Mouse (Mus musculus) CH12.LX (cell line): ENCODE measurements around the gene Ttll10. TPM values are rescaled to one million over a fixed set of nuclear protein-coding genes. Genes with fewer than 3 reads are reported as not detected.
A peak's percentile ranks its signal among the peaks of the same experiment; 100 is the strongest.

Experiments
- DNase-seq: peaks from one replicate; pipeline ENCODE4 v3.0.0-alpha.2; 2013; ENCODE audit errors: extremely low read depth
- H3K27ac ChIP-seq: 2 replicates; pipeline ENCODE4 v1.5.1; 2012; ENCODE audit warnings: low read depth, mild to moderate bottlenecking, control low read depth, moderate library complexity; ENCODE audit not compliant: insufficient read depth
- H3K27me3 ChIP-seq: replicated peaks from 2 replicates; pipeline ENCODE3; 2012; ENCODE audit warnings: inconsistent platforms
- H3K36me3 ChIP-seq, 2 experiments: replicated peaks in 1 of 2; 2 replicates each; pipeline versions ENCODE3 to v1.6.1; 2012; ENCODE audit warnings: inconsistent platforms in 1 of 2, low read length in 1 of 2, mild to moderate bottlenecking in 1 of 2, mixed read lengths in 1 of 2, moderate library complexity in 1 of 2; ENCODE audit not compliant: control insufficient read depth in 1 of 2, insufficient read depth in 1 of 2
- H3K4me1 ChIP-seq, 2 experiments: 2 replicates each; pipeline ENCODE4 v1.6.1; 2012; ENCODE audit warnings: inconsistent platforms in 1 of 2, moderate library complexity in 1 of 2; ENCODE audit not compliant: insufficient read depth in 2 of 2, control insufficient read depth in 1 of 2
- H3K4me2 ChIP-seq: 2 replicates; pipeline ENCODE4 v1.6.1; 2012; ENCODE audit warnings: low read depth, mild to moderate bottlenecking, control low read depth; ENCODE audit not compliant: poor library complexity, insufficient read depth, severe bottlenecking
- H3K4me3 ChIP-seq, 3 experiments: fragments of 150-350 bp in 1 of 3; sonication (generic) in 1 of 3; replicated peaks in 1 of 3; 2 replicates each; pipeline versions ENCODE3 to v1.5.1; 2011 to 2012; ENCODE audit warnings: low read depth in 2 of 3, low read length in 2 of 3, mild to moderate bottlenecking in 2 of 3, moderate library complexity in 2 of 3, control low read depth in 1 of 3, improper control_type of control experiment in 1 of 3, inconsistent platforms in 1 of 3, mixed read lengths in 1 of 3; ENCODE audit not compliant: poor library complexity in 1 of 3
- H3K79me2 ChIP-seq: replicated peaks from 2 replicates; pipeline ENCODE4 v1.6.1; 2012; ENCODE audit warnings: mild to moderate bottlenecking, moderate library complexity; ENCODE audit not compliant: control insufficient read depth, poor library complexity, insufficient read depth, severe bottlenecking; ENCODE audit errors: extremely low read depth
- H3K9ac ChIP-seq: 2 replicates; pipeline ENCODE4 v1.6.1; 2012; ENCODE audit warnings: low read depth, mild to moderate bottlenecking, control low read depth, moderate library complexity; ENCODE audit not compliant: insufficient read depth
- H3K9me3 ChIP-seq: replicated peaks from 2 replicates; pipeline ENCODE3; 2012; ENCODE audit warnings: low read length, inconsistent platforms, mixed read lengths
- BHLHE40 ChIP-seq: IDR thresholded peaks from 2 replicates; pipeline ENCODE4 v1.6.1; 2011; ENCODE audit warnings: mild to moderate bottlenecking, low read depth, low read length, improper control_type of control experiment
- CHD2 ChIP-seq: IDR thresholded peaks from 2 replicates; pipeline ENCODE4 v1.6.1; 2011; ENCODE audit warnings: low read length, improper control_type of control experiment
- E2F4 ChIP-seq: IDR thresholded peaks from 2 replicates; pipeline ENCODE4 v1.6.1; 2011; ENCODE audit warnings: low read depth, low read length, improper control_type of control experiment; ENCODE audit not compliant: insufficient replicate concordance
- ELF1 ChIP-seq: IDR thresholded peaks from 2 replicates; pipeline ENCODE4 v1.6.1; 2014; ENCODE audit warnings: low read depth, mild to moderate bottlenecking, inconsistent platforms, low read length, improper control_type of control experiment
- EP300 ChIP-seq: IDR thresholded peaks from 2 replicates; pipeline ENCODE4 v1.6.1; 2011; ENCODE audit warnings: low read length, improper control_type of control experiment
- GABPA ChIP-seq: IDR thresholded peaks from 2 replicates; pipeline ENCODE4 v1.6.1; 2012; ENCODE audit warnings: low read depth, low read length, improper control_type of control experiment, inconsistent platforms; ENCODE audit not compliant: insufficient replicate concordance
- HCFC1 ChIP-seq: IDR thresholded peaks from 2 replicates; pipeline ENCODE4 v1.6.1; 2012; ENCODE audit warnings: low read depth, mild to moderate bottlenecking, inconsistent platforms, low read length, improper control_type of control experiment
- IRF4 ChIP-seq: IDR thresholded peaks from 2 replicates; pipeline ENCODE4 v1.6.1; 2014; ENCODE audit warnings: low read depth, mild to moderate bottlenecking, inconsistent platforms, low read length, improper control_type of control experiment
- JUN ChIP-seq: IDR thresholded peaks from 2 replicates; pipeline ENCODE4 v1.6.1; 2011; ENCODE audit warnings: low read depth, mild to moderate bottlenecking, low read length, improper control_type of control experiment, moderate library complexity; ENCODE audit not compliant: insufficient read depth
- KAT2A ChIP-seq: IDR thresholded peaks from 2 replicates; pipeline ENCODE4 v1.6.1; 2012; ENCODE audit warnings: low read length, improper control_type of control experiment, inconsistent platforms; ENCODE audit not compliant: insufficient replicate concordance
- MAFK ChIP-seq: IDR thresholded peaks from 2 replicates; pipeline ENCODE4 v1.6.1; 2011; ENCODE audit warnings: low read length, improper control_type of control experiment; ENCODE audit not compliant: insufficient replicate concordance
- MAX ChIP-seq: IDR thresholded peaks from 2 replicates; pipeline ENCODE4 v1.6.1; 2011; ENCODE audit warnings: low read length, improper control_type of control experiment
- MAZ ChIP-seq: IDR thresholded peaks from 2 replicates; pipeline ENCODE4 v1.6.1; 2012; ENCODE audit warnings: low read depth, mild to moderate bottlenecking, inconsistent platforms, low read length, improper control_type of control experiment, moderate library complexity
- MEF2A ChIP-seq: IDR thresholded peaks from 2 replicates; pipeline ENCODE4 v1.6.1; 2014; ENCODE audit warnings: low read depth, mild to moderate bottlenecking, inconsistent platforms, low read length, improper control_type of control experiment, borderline replicate concordance
- MXI1 ChIP-seq: IDR thresholded peaks from 2 replicates; pipeline ENCODE4 v1.6.1; 2011; ENCODE audit warnings: mild to moderate bottlenecking, low read depth, low read length, improper control_type of control experiment
- MYC ChIP-seq: IDR thresholded peaks from 2 replicates; pipeline ENCODE4 v1.6.1; 2011; ENCODE audit warnings: low read depth, mild to moderate bottlenecking, improper control_type of control experiment, low read length
- NELFE ChIP-seq: IDR thresholded peaks from 2 replicates; pipeline ENCODE4 v1.6.1; 2011; ENCODE audit warnings: low read depth, low read length, improper control_type of control experiment
- NRF1 ChIP-seq: IDR thresholded peaks from 2 replicates; pipeline ENCODE4 v1.6.1; 2014; ENCODE audit warnings: low read depth, mild to moderate bottlenecking, inconsistent platforms, low read length, improper control_type of control experiment, moderate library complexity
- POLR2A ChIP-seq: IDR thresholded peaks from 2 replicates; pipeline ENCODE4 v1.6.1; 2011; ENCODE audit warnings: low read depth, mild to moderate bottlenecking, improper control_type of control experiment, low read length
- POLR2AphosphoS2 ChIP-seq: IDR thresholded peaks from 2 replicates; pipeline ENCODE4 v1.6.1; 2011; ENCODE audit warnings: low read depth, low read length, improper control_type of control experiment
- RCOR1 ChIP-seq: conservative IDR thresholded peaks from 2 replicates; pipeline ENCODE4 v1.6.1; 2012; ENCODE audit warnings: low read depth, mild to moderate bottlenecking, inconsistent platforms, low read length, improper control_type of control experiment
- SMC3 ChIP-seq: IDR thresholded peaks from 2 replicates; pipeline ENCODE4 v1.6.1; 2011; ENCODE audit warnings: low read depth, low read length, improper control_type of control experiment
- TBP ChIP-seq: conservative IDR thresholded peaks from 2 replicates; pipeline ENCODE4 v1.6.1; 2011; ENCODE audit warnings: low read depth, low read length, improper control_type of control experiment
- TCF12 ChIP-seq: IDR thresholded peaks from 2 replicates; pipeline ENCODE4 v1.6.1; 2014; ENCODE audit warnings: low read depth, mild to moderate bottlenecking, inconsistent platforms, low read length, improper control_type of control experiment
- ZC3H11A ChIP-seq: IDR thresholded peaks from 2 replicates; pipeline ENCODE4 v1.6.1; 2012; ENCODE audit warnings: low read depth, mild to moderate bottlenecking, inconsistent platforms, low read length, improper control_type of control experiment
- ZKSCAN1 ChIP-seq: IDR thresholded peaks from 2 replicates; pipeline ENCODE4 v1.6.1; 2012; ENCODE audit warnings: low read depth, inconsistent platforms, low read length, improper control_type of control experiment, borderline replicate concordance
- ZMIZ1 ChIP-seq: IDR thresholded peaks from 2 replicates; pipeline ENCODE4 v1.6.1; 2012; ENCODE audit warnings: low read depth, mild to moderate bottlenecking, inconsistent platforms, low read length, improper control_type of control experiment
- dilution Hi-C: fragments of 300-500 bp; cut with MboI; formaldehyde crosslinking; loops from 2 replicates; pipeline ENCODE4 v1.14.3; 2020; ENCODE audit warnings: low sequenced_read_pairs; ENCODE audit not compliant: extremely low pct_unique_long_range_greater_than_20kb, extremely low pct_ligation_motif_present
- in situ Hi-C: fragments of 300-500 bp; cut with MboI; formaldehyde crosslinking; loops from 3 replicates; pipeline ENCODE4 v1.14.3; 2019; ENCODE audit warnings: low sequenced_read_pairs, low pct_ligation_motif_present, low pct_unique_long_range_greater_than_20kb, mixed read lengths
- polyA plus RNA-seq: library from polyadenylated mRNA; unstranded; fragments of >175 nt; gene quantifications from 2 replicates; pipeline ENCODE4 v1.2.1, GENCODE M21; 2012; ENCODE audit warnings: low read depth; ENCODE audit not compliant: insufficient read length
- total RNA-seq, 2 experiments: library from RNA; depleted of rRNA; stranded (reverse); fragments of 300-350 nt in 1 of 2; fragments of >200 nt in 1 of 2; gene quantifications; 2 replicates each; pipeline ENCODE4 v1.2.3; 2012 to 2014

Gene Ttll10
- total and polyA plus RNA-seq, 3 experiments: 0.04 TPM; not detected in 2

DNA sequence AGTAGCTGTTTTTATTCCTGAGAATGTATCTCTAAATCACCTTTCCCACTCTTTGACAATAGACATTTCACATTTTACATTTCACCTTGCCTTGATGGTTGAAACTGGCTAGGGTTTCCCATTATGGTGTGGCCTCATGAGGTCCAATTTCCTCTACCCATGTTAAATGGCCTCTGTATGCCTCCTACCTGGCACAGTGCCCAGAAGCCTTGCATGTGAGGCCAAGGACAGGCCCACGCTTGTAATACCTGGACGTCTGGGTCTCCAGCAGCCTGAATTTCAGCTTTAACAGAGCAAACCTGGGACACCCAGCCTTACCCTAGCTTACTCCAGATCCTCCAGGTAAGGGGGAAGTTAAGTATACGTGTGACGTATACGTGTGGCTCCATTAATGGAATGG lies 24.1 kb upstream of the Ttll10 start:
- no peaks in the 10 kb centered on the region for H3K79me2 ChIP-seq
- DNase-seq: no peak
- H3K9ac ChIP-seq: no peak overlapping the region
- H3K9me3 ChIP-seq: no peaks in the 10 kb centered on the region
- no peak overlapping the region for H3K4me3 ChIP-seq
- H3K27ac ChIP-seq: no peak overlapping the region
- no peaks in the 10 kb centered on the region for H3K27me3 ChIP-seq
- peaks cover 7 to 50% of the 10 kb centered on the region in 2 experiments; a peak in 3 of 4 replicates for H3K4me1 ChIP-seq
- dilution Hi-C loops: no loop called here
- no peak for TF ChIP-seq RCOR1
- no peak for TF ChIP-seq MAZ
- TF ChIP-seq NRF1: no peak
- no peak for TF ChIP-seq ZKSCAN1
- no peak for TF ChIP-seq POLR2AphosphoS2
- no peak for TF ChIP-seq BHLHE40
- no peak for TF ChIP-seq ZC3H11A
- TF ChIP-seq ELF1: no peak
- TF ChIP-seq POLR2A: no peak
- TF ChIP-seq MAX: no peak
- no peak for TF ChIP-seq MXI1
- no peak for TF ChIP-seq SMC3
- TF ChIP-seq HCFC1: no peak
- no peak for TF ChIP-seq GABPA
- no peak for TF ChIP-seq EP300
- no peak for TF ChIP-seq KAT2A
- TF ChIP-seq ZMIZ1: no peak
- TF ChIP-seq TBP: no peak
- TF ChIP-seq, all 38 proteins: peak for 0
- no peaks in the 10 kb centered on the region for H3K36me3 ChIP-seq
- in situ Hi-C loops: no loop called here
- H3K4me2 ChIP-seq: no peak overlapping the region

DNA sequence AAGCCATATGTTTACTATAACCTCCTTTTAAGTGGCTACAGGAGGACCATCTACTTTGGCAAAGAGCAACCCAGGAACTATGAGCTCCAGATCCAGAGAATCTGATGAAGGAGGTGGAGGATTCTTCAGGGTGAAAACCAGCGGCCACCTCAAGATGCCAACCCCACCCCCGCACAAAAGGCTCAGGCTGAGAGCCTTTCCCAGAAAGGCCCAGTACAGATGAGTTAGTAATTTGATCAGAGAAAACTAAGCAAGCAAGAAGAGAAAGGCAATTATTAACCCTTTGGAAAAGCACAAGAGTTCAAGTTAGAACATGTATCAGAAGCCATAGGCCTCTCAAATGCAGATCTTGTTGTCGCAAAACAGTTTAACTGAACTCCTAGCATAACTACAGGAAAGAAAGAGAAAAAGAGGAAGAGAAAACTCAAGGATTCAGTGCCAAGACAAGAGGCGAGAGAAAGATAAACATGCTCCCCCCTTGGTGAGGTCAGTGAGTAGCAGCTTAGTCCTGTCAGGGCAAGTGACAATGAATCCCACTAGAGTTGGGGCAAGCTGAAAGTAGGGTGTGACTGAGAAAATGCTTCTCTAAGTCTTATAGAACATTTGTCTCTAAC lies 23.5 kb upstream of the Ttll10 start:
- no peak for DNase-seq
- H3K9ac ChIP-seq: 0 out of 2 replicates have a peak overlapping the region, but pooled peaks have one; percentile 15
- no peak overlapping the region for H3K27ac ChIP-seq
- dilution Hi-C loops: no loop called here
- in situ Hi-C loops: no loop called here
- no peaks in the 10 kb centered on the region for H3K36me3 ChIP-seq
- H3K4me2 ChIP-seq: no peak overlapping the region
- no peaks in the 10 kb centered on the region for H3K27me3 ChIP-seq
- no peak for TF ChIP-seq MXI1
- no peak for TF ChIP-seq MYC
- no peak for TF ChIP-seq HCFC1
- no peak for TF ChIP-seq E2F4
- no peak for TF ChIP-seq POLR2AphosphoS2
- TF ChIP-seq MEF2A: no peak
- TF ChIP-seq ZMIZ1: no peak
- TF ChIP-seq ZKSCAN1: no peak
- TF ChIP-seq TCF12: no peak
- TF ChIP-seq RCOR1: no peak
- TF ChIP-seq CHD2: no peak
- TF ChIP-seq NRF1: no peak
- no peak for TF ChIP-seq POLR2A
- TF ChIP-seq IRF4: no peak
- TF ChIP-seq MAFK: no peak
- TF ChIP-seq EP300: no peak
- no peak for TF ChIP-seq NELFE
- TF ChIP-seq KAT2A: no peak
- TF ChIP-seq JUN: no peak
- no peaks in the 10 kb centered on the region for H3K9me3 ChIP-seq
- peaks cover 7 to 44% of the 10 kb centered on the region in 2 experiments; a peak in 3 of 4 replicates for H3K4me1 ChIP-seq
- no peaks in the 10 kb centered on the region for H3K79me2 ChIP-seq
- H3K4me3 ChIP-seq: no peak overlapping the region
